Mouse (Mus musculus) forebrain, embryonic 16.5 days (tissue): ENCODE results near the gene Defa21. TPM values are rescaled to one million over a fixed set of nuclear protein-coding genes. Genes with fewer than 3 reads are reported as not detected.
"Not testable (repeated sequence)": the region's sequence is repeated elsewhere in the genome, so short reads cannot be mapped to it uniquely, and the experiment has no call there.

Experiments
- ATAC-seq: fragments of 200-750 bp; cut with Nextera tagmentation; 2 replicates; pipeline ENCODE4 v1.8.0; 2017; ENCODE audit warnings: mild to moderate bottlenecking, moderate library complexity
- H3K27ac ChIP-seq: fragments of 300-500 bp; sonication (generic); 2 replicates; pipeline ENCODE4 v1.5.1; 2014; ENCODE audit warnings: low read length, control low read depth
- H3K27me3 ChIP-seq: fragments of 300-500 bp; sonication (generic); replicated peaks from 2 replicates; pipeline ENCODE4 v1.6.1; 2014; ENCODE audit warnings: low read length; ENCODE audit not compliant: control insufficient read depth, insufficient read depth
- H3K36me3 ChIP-seq: fragments of 300-500 bp; sonication (generic); 2 replicates; pipeline ENCODE4 v1.6.1; 2014; ENCODE audit not compliant: control insufficient read depth, insufficient read depth
- H3K4me1 ChIP-seq: fragments of 300-500 bp; sonication (generic); replicated peaks from 2 replicates; pipeline ENCODE4 v1.6.1; 2014; ENCODE audit warnings: low read length; ENCODE audit not compliant: control insufficient read depth, insufficient read depth
- H3K4me2 ChIP-seq: fragments of 300-500 bp; sonication (generic); 2 replicates; pipeline ENCODE4 v1.6.1; 2014; ENCODE audit warnings: mild to moderate bottlenecking, low read length, control low read depth
- H3K4me3 ChIP-seq: fragments of 300-500 bp; sonication (generic); replicated peaks from 2 replicates; pipeline ENCODE4 v1.5.1; 2014; ENCODE audit warnings: mild to moderate bottlenecking, low read length, control low read depth
- H3K9ac ChIP-seq: fragments of 300-500 bp; sonication (generic); replicated peaks from 2 replicates; pipeline ENCODE4 v1.6.1; 2014; ENCODE audit warnings: low read depth, low read length, control low read depth
- H3K9me3 ChIP-seq: fragments of 300-500 bp; sonication (generic); 2 replicates; pipeline ENCODE4 v1.6.1; 2016; ENCODE audit warnings: low read length; ENCODE audit not compliant: control insufficient read depth
- WGBS: fragments of 180-500 bp; shearing (Covaris S2); extraction: QIAGEN DNeasy Blood & Tissue Kit; methylation state at CpG from one replicate; pipeline ENCODE4 v1.1.7; 2014; 5-methylcytosine and 5-hydroxymethylcytosine counted together
- polyA plus RNA-seq: library from polyadenylated mRNA; unstranded; fragments of >200 nt; fragmentation: Nextera tagmentation; extraction: Ambion mirVana; gene quantifications from 2 replicates; pipeline ENCODE4 v1.2.1, GENCODE M21; 2015

Gene Defa21
- polyA plus RNA-seq: not detected in 2 replicates

DNA sequence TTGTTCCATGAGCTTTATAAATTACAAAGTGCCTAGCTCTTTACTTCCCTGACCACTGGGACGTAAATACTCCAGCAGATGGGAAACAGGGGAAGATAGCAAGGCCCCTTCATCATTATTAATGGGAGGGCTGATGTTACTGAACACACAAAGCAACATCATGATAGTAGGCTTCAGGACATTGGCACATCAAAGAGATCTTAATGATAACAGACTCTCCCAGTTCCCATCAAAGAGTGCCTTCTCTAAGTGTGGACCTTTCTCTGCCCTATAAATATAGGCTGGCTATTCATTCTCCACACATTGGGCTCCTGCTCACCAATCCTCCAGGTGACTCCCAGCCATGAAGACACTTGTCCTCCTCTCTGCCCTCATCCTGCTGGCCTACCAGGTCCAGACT is at the start of gene Defa21:
Defa21 (plus strand) TSS at position 301 of the 400 bp plus-strand sequence.
- no CpG with 5 or more reads among the region's 1 CpGs for WGBS
- not testable (repeated sequence) for H3K9me3 ChIP-seq, H3K36me3 ChIP-seq, H3K4me1 ChIP-seq, ATAC-seq, H3K4me3 ChIP-seq, H3K9ac ChIP-seq, H3K27ac ChIP-seq, H3K27me3 ChIP-seq, H3K4me2 ChIP-seq

GRCm38 (mm10) chr8:20979846-20980245 is 45.5 kb upstream of the Defa21 start:
- no peak overlapping the region for H3K4me3 ChIP-seq

GRCm38 (mm10) chr8:20994042-20994441 is 31.3 kb upstream of the Defa21 start:
- H3K36me3 ChIP-seq, H3K9me3 ChIP-seq, H3K4me3 ChIP-seq: not testable (repeated sequence)

More at GRCm38 (mm10) chr8:20979846-20980245, 45.5 kb upstream of the Defa21 start:
- 50% methylated on average over 1 of the region's 1 CpGs for WGBS
- Histone ChIP-seq H3K27me3 (no peaks in the 10 kb centered on the region), H3K9ac (no peak overlapping the region), H3K9me3 (peaks cover 5% of the 10 kb centered on the region; the same call in 1 of the 2 replicates), H3K4me1 (no peaks in the 10 kb centered on the region), H3K27ac (no peak overlapping the region), H3K4me2 (no peak overlapping the region), H3K36me3 (no peaks in the 10 kb centered on the region)
- no peak for ATAC-seq

GRCm38 (mm10) chr8:20996776-20997175 is 28.6 kb upstream of the Defa21 start:
- no peaks in the 10 kb centered on the region for H3K4me1 ChIP-seq
- H3K27ac ChIP-seq: no peak overlapping the region
- H3K9ac ChIP-seq: no peak overlapping the region
- no peaks in the 10 kb centered on the region for H3K36me3 ChIP-seq
- ATAC-seq: no peak
- WGBS: 71% methylated on average over 2 of the region's 2 CpGs
- H3K4me2 ChIP-seq: no peak overlapping the region
- H3K9me3 ChIP-seq: peaks cover 3% of the 10 kb centered on the region; the same call in 1 of the 2 replicates
- H3K4me3 ChIP-seq: no peak overlapping the region
- H3K27me3 ChIP-seq: no peaks in the 10 kb centered on the region

More at GRCm38 (mm10) chr8:20994042-20994441, 31.3 kb upstream of the Defa21 start:
- H3K9ac ChIP-seq, H3K27me3 ChIP-seq, H3K4me1 ChIP-seq, ATAC-seq, H3K4me2 ChIP-seq, H3K27ac ChIP-seq: not testable (repeated sequence)

- peaks cover 3% of the 10 kb centered on the region; the same call in 1 of the 2 replicates for H3K9me3 ChIP-seq
- no peaks in the 10 kb centered on the region for H3K27me3 ChIP-seq
- H3K27ac ChIP-seq: no peak overlapping the region
- no peak overlapping the region for H3K4me3 ChIP-seq
- H3K9ac ChIP-seq: no peak overlapping the region
- ATAC-seq: no peak
- no peaks in the 10 kb centered on the region for H3K36me3 ChIP-seq
- H3K4me1 ChIP-seq: no peaks in the 10 kb centered on the region
- no peak overlapping the region for H3K4me2 ChIP-seq
Measured at GRCm38 (mm10) chr8:20997291-20997690, 28.1 kb upstream of the Defa21 start.

DNA sequence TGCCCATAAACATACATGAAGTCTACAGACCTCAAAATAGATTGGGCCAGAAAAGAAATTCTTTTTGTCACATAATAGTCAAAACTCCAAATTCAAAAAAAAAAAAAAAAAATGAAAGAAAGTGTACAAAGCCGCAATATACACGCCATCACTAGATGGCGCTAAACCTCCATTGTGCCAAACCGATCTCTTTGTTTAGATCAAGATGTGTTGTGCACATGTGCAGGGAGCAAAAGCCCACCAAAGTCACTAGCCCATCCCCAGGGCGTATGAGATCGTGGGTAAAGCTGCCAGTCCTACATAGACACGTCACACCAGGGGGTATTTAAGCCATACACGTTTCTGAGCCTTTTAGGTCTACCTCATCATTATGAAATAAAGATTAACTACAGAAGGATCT is 24.2 kb upstream of the Defa21 start:
- H3K4me3 ChIP-seq: no peak overlapping the region
- H3K36me3 ChIP-seq: no peaks in the 10 kb centered on the region
- H3K27me3 ChIP-seq: no peaks in the 10 kb centered on the region
- no peak overlapping the region for H3K9ac ChIP-seq
- 48% methylated on average over 8 of the region's 8 CpGs for WGBS
- H3K27ac ChIP-seq: no peak overlapping the region
- no peak for ATAC-seq
- peaks cover 6% of the 10 kb centered on the region for H3K9me3 ChIP-seq
- no peak overlapping the region for H3K4me2 ChIP-seq
- H3K4me1 ChIP-seq: no peaks in the 10 kb centered on the region

DNA sequence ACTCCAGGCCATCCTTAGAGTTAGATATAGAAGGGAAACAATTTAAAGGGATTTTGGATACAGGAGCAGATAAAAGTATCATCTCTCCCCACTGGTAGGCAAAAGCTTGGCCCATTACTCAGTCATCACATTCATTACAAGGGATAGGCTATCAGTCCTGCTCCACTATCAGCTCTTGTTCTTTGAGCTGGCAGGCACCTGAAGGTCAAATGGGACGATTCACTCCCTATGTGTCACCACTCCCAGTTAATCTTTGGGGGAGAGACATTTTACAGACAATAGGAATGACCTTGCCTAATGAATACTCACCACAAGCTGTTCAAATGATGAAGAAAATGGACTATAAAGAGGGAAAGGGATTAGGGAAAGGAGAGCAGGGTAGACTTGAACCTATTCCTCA is 18.5 kb upstream of the Defa21 start:
- H3K9ac ChIP-seq: no peak overlapping the region
- no peak overlapping the region for H3K4me2 ChIP-seq
- peaks cover 8% of the 10 kb centered on the region for H3K9me3 ChIP-seq
- WGBS: 19% methylated on average over 1 of the region's 1 CpGs
- H3K27ac ChIP-seq: no peak overlapping the region
- H3K4me3 ChIP-seq: no peak overlapping the region
- no peaks in the 10 kb centered on the region for H3K36me3 ChIP-seq
- H3K4me1 ChIP-seq: no peaks in the 10 kb centered on the region
- no peak for ATAC-seq
- no peaks in the 10 kb centered on the region for H3K27me3 ChIP-seq

GRCm38 (mm10) chr8:21008578-21008977 is 16.8 kb upstream of the Defa21 start:
- 48% methylated on average over 6 of the region's 6 CpGs for WGBS
- not testable (repeated sequence) for H3K4me2 ChIP-seq

GRCm38 (mm10) chr8:21010548-21010947 is 14.8 kb upstream of the Defa21 start:
- not testable (repeated sequence) for H3K9me3 ChIP-seq, H3K4me3 ChIP-seq, H3K4me1 ChIP-seq

More at GRCm38 (mm10) chr8:21008578-21008977, 16.8 kb upstream of the Defa21 start:
- not testable (repeated sequence) for ATAC-seq, H3K36me3 ChIP-seq, H3K27ac ChIP-seq, H3K9ac ChIP-seq, H3K9me3 ChIP-seq, H3K27me3 ChIP-seq, H3K4me1 ChIP-seq, H3K4me3 ChIP-seq

DNA sequence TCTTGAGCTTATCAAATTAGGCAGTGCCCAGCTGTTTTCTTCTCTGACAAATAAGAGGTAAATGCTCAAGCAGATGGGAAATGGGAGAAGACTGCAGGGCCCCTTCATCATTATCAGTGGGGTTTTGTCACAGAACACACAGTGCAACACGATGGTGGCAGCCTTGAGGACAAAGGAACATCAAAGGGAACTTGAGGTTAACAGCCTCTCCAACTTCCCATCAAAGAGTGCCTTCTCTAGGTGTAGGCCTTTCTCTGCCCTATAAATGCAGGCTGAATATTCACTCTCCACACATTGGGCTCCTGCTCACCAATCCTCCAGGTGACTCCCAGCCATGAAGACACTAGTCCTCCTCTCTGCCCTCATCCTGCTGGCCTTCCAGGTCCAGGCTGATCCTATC is 29.4 kb downstream of the Defa21 start, which contains the start of gene Defa23:
Defa23 (plus strand) TSS at position 301 of the 400 bp plus-strand sequence.
- not testable (repeated sequence) for H3K9ac ChIP-seq, H3K4me1 ChIP-seq, H3K27ac ChIP-seq, H3K9me3 ChIP-seq, H3K36me3 ChIP-seq, H3K27me3 ChIP-seq, H3K4me3 ChIP-seq, ATAC-seq, H3K4me2 ChIP-seq
- no CpG with 5 or more reads among the region's 1 CpGs for WGBS

More at GRCm38 (mm10) chr8:21010548-21010947, 14.8 kb upstream of the Defa21 start:
- not testable (repeated sequence) for H3K9ac ChIP-seq, H3K27ac ChIP-seq, H3K36me3 ChIP-seq, ATAC-seq, H3K4me2 ChIP-seq, H3K27me3 ChIP-seq
- WGBS: 83% methylated on average over 1 of the region's 1 CpGs
